Mouse (Mus musculus) heart, embryonic 12.5 days (tissue): ENCODE results near the gene Dhx32. TPM values are rescaled to one million over a fixed set of nuclear protein-coding genes. Genes with fewer than 3 reads are reported as not detected.

Experiments used
- ATAC-seq: fragments of 200-750 bp; cut with Nextera tagmentation; 2 replicates; pipeline ENCODE4 v1.8.0; 2017; ENCODE audit warnings: moderate TSS enrichment, moderate library complexity; ENCODE audit not compliant: insufficient number of reproducible peaks, low FRiP score
- H3K27ac ChIP-seq: fragments of 300-500 bp; sonication (generic); 2 replicates; pipeline ENCODE4 v1.5.1; 2016; ENCODE audit warnings: mild to moderate bottlenecking, moderate library complexity; ENCODE audit not compliant: poor library complexity, severe bottlenecking
- H3K27me3 ChIP-seq: fragments of 300-500 bp; sonication (generic); replicated peaks from 2 replicates; pipeline ENCODE4 v1.6.1; 2016; ENCODE audit warnings: mild to moderate bottlenecking, moderate library complexity
- H3K36me3 ChIP-seq: fragments of 300-500 bp; sonication (generic); 2 replicates; pipeline ENCODE4 v1.6.1; 2016; ENCODE audit warnings: mild to moderate bottlenecking, moderate library complexity
- H3K4me1 ChIP-seq: fragments of 300-500 bp; sonication (generic); replicated peaks from 2 replicates; pipeline ENCODE4 v1.6.1; 2016; ENCODE audit warnings: mild to moderate bottlenecking
- H3K4me2 ChIP-seq: fragments of 300-500 bp; sonication (generic); 2 replicates; pipeline ENCODE4 v1.6.1; 2016; ENCODE audit warnings: mild to moderate bottlenecking, moderate library complexity
- H3K4me3 ChIP-seq: fragments of 300-500 bp; sonication (generic); 2 replicates; pipeline ENCODE4 v1.5.1; 2016; ENCODE audit warnings: mild to moderate bottlenecking
- H3K9ac ChIP-seq: fragments of 300-500 bp; sonication (generic); 2 replicates; pipeline ENCODE4 v1.6.1; 2016; ENCODE audit warnings: mild to moderate bottlenecking, moderate library complexity
- H3K9me3 ChIP-seq: fragments of 300-500 bp; sonication (generic); replicated peaks from 2 replicates; pipeline ENCODE4 v1.6.1; 2016; ENCODE audit warnings: mild to moderate bottlenecking, moderate library complexity
- WGBS: fragments of 180-500 bp; shearing (Covaris S2); methylation state at CpG from one replicate; pipeline ENCODE4 v1.1.7; 2016; 5-methylcytosine and 5-hydroxymethylcytosine counted together
- polyA plus RNA-seq: library from polyadenylated mRNA; unstranded; fragments of >200 nt; fragmentation: Nextera tagmentation; extraction: Ambion mirVana; gene quantifications from 2 replicates; pipeline ENCODE4 v1.2.1, GENCODE M21; 2016

Dhx32 gene
- polyA plus RNA-seq, 1 experiment from 2014 or later = 30.5 TPM

DNA sequence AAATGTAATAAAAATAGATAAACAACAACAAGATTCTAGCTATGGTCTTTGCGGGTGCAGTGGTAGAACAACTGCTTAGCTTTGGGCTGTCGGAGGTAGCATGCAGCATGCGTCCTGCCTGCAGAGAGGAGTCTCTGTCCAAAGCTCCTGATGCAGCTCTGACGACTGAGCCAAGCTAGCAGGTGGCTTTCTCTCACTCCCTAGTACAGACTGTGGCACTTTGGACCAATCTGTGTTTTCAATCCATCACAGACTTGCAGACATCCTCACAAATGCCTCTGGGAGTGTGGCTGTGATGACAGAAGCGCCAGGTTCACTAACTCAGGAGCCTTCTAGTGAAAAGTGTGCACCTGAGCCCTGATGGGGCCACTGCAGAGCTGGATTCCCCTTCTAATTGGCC lies 53.2 kb downstream of the Dhx32 start:
- no peak overlapping the region for H3K4me3 ChIP-seq
- 73% methylated on average over 5 of the region's 5 CpGs for WGBS
- H3K36me3 ChIP-seq = peaks cover 25% of the 10 kb centered on the region
- ATAC-seq = no peak
- H3K4me1 ChIP-seq = peaks cover 51% of the 10 kb centered on the region
- H3K9me3 ChIP-seq = no peaks in the 10 kb centered on the region
- no peaks in the 10 kb centered on the region for H3K27me3 ChIP-seq
- H3K9ac ChIP-seq = no peak overlapping the region; the same call in 1 of the 2 replicates
- H3K27ac ChIP-seq = no peak overlapping the region
- H3K4me2 ChIP-seq = no peak overlapping the region

DNA sequence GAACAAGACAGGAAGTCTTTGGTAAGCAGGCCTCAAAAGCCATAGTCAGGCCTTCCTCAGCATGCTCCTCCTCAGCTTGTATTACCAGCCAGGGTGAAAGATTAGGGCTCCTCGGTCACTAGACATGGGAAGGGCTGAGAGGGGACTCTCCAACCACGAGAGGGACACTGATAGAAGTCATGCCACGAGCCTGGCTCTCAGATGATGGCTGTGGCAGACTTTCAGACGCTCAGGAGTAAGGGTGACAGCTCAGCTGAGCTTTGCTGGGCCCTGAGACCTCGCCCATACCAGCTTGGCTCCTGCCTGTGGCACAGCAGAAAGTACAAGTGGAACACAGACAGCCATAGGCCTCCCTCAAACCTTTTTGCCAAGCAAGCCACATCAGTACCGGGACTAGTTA lies 55.5 kb downstream of the Dhx32 start:
- H3K27ac ChIP-seq = no peak overlapping the region

DNA sequence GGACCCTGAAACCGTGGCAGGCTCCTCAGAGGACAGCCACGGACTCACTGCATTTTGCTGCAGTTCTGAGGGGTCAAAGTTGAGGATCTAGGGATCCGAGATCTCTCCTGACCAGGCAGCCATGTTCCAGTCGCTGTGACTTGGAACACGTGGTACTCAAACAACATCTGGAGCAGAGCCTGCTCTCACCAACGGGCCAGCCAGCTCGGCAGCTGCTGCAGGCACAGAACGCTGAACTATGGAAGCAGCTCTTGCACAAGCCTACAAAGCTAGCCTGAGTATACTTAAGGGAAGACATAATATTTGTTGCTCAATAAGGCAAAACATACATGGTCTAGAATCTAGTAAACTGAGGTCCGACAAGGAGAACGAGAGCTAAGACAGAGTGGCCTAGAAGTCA lies 57.0 kb downstream of the Dhx32 start:
- no peak for ATAC-seq
- peaks cover 43% of the 10 kb centered on the region for H3K36me3 ChIP-seq
- no peak overlapping the region for H3K4me2 ChIP-seq
- 85% methylated on average over 10 of the region's 10 CpGs for WGBS
- no peaks in the 10 kb centered on the region for H3K27me3 ChIP-seq
- peaks cover 31% of the 10 kb centered on the region for H3K4me1 ChIP-seq
- no peaks in the 10 kb centered on the region for H3K9me3 ChIP-seq
- H3K9ac ChIP-seq = no peak overlapping the region
- no peak overlapping the region for H3K27ac ChIP-seq
- no peak overlapping the region for H3K4me3 ChIP-seq

More for the DNA sequence above, 55.5 kb downstream of the Dhx32 start:
- H3K27me3 ChIP-seq = no peaks in the 10 kb centered on the region
- WGBS = 59% methylated on average over 6 of the region's 6 CpGs
- ATAC-seq = no peak
- no peak overlapping the region for H3K4me2 ChIP-seq
- H3K36me3 ChIP-seq = peaks cover 31% of the 10 kb centered on the region
- no peaks in the 10 kb centered on the region for H3K9me3 ChIP-seq
- H3K9ac ChIP-seq = no peak overlapping the region
- H3K4me1 ChIP-seq = peaks cover 45% of the 10 kb centered on the region
- no peak overlapping the region for H3K4me3 ChIP-seq

DNA sequence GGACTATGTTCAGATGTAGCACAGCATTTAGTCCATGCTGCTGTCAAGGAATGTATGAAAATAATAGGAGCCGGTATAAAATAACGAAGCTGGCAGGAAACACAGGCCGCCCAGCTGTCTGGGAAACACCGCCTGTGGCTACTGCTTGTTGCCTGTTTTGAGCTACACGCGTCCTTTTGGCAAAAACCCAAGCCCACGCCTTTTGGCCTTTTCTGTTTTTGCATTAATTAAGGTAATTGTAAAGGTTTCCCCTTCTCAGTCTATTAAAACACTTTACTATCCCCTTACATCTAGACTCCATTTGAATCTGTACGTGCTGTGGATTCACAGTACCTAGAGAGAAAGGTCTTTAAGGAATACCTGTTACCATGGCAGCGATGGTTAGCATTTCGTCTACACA lies 57.7 kb downstream of the Dhx32 start:
- Histone ChIP-seq H3K27ac (no peak overlapping the region), H3K9me3 (no peaks in the 10 kb centered on the region), H3K4me2 (no peak overlapping the region), H3K9ac (no peak overlapping the region), H3K27me3 (no peaks in the 10 kb centered on the region), H3K4me1 (peaks cover 24% of the 10 kb centered on the region), H3K4me3 (no peak overlapping the region), H3K36me3 (peaks cover 51% of the 10 kb centered on the region)
- ATAC-seq = no peak
- WGBS = 93% methylated on average over 10 of the region's 10 CpGs

DNA sequence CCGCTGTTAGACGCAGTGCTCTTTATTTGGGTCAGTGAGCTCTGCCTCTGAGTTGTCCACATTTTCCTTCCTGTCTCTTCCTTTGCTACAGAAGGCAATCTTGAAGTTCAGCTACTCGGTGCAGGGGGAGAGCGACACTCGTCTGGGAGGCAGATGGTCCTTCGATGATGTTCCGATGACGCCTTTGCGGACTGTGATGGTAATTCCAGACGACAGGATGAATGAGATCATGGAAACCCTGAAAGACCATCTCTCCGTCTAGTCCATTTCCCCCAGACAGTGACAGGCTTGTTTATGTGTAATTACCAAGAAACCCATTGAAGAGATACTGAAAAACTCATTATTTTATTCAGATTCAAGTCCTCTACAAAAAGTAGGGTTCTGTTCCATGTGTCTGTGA lies 61.9 kb downstream of the Dhx32 start:
- Histone ChIP-seq H3K9ac (no peak overlapping the region), H3K4me1 (0 out of 2 replicates have a peak, but pooled peaks cover 3% of the 10 kb centered on the region), H3K36me3 (peaks cover 92% of the 10 kb centered on the region), H3K4me3 (no peak overlapping the region), H3K27ac (no peak overlapping the region), H3K9me3 (no peaks in the 10 kb centered on the region), H3K27me3 (no peaks in the 10 kb centered on the region), H3K4me2 (no peak overlapping the region)
- ATAC-seq = no peak
- 79% methylated on average over 11 of the region's 11 CpGs for WGBS

DNA sequence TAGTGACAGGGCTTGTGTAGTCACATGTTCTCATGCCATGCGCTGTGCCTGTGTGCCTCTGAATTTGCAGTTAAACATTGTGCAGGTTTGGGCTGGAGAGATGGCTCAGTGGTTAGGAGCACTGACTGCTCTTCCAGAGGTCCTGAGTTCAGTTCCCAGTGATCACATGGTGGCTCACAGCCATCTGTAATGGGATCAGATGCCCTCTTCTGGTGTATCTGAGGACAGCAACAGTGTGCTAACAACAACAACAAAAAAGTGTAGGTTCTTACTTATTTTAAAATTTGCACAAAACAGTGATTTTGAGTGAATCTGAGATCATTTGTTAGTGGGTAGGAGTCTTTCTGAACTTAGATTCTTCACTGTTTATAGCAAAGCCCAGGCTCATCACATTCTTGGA lies 63.9 kb downstream of the Dhx32 start:
- WGBS = 97% methylated on average over 1 of the region's 1 CpGs
- Histone ChIP-seq H3K4me2 (no peak overlapping the region), H3K9ac (no peak overlapping the region), H3K27ac (no peak overlapping the region), H3K27me3 (no peaks in the 10 kb centered on the region), H3K4me1 (0 out of 2 replicates have a peak, but pooled peaks cover 3% of the 10 kb centered on the region), H3K4me3 (no peak overlapping the region), H3K9me3 (no peaks in the 10 kb centered on the region), H3K36me3 (peaks cover 96% of the 10 kb centered on the region)
- ATAC-seq = no peak

DNA sequence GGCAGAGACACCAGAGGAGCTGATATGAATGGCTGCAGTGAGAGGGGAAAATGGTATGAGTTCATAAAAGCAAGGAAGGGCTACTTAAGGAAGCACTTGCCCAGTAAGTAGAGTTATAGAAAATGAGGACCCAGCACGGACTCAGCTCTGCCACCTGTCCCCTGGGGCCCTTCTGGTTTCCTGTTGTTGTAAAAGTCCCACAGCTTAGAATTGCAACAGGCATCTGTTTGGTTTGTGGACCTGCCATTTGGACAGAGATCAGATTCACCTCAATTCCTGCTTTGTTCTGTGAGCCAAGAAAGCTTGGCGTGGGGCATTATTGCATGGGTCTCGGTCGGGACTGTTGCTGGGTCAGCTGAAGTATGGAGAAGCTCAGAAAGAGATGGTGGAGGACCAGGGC lies 67.1 kb downstream of the Dhx32 start:
- 88% methylated on average over 4 of the region's 4 CpGs for WGBS
- Histone ChIP-seq H3K27me3 (no peaks in the 10 kb centered on the region), H3K9me3 (no peaks in the 10 kb centered on the region), H3K4me3 (no peak overlapping the region), H3K27ac (no peak overlapping the region), H3K4me2 (no peak overlapping the region), H3K4me1 (0 out of 2 replicates have a peak, but pooled peaks cover 3% of the 10 kb centered on the region), H3K9ac (no peak overlapping the region), H3K36me3 (peaks cover 88% of the 10 kb centered on the region)
- no peak for ATAC-seq

DNA sequence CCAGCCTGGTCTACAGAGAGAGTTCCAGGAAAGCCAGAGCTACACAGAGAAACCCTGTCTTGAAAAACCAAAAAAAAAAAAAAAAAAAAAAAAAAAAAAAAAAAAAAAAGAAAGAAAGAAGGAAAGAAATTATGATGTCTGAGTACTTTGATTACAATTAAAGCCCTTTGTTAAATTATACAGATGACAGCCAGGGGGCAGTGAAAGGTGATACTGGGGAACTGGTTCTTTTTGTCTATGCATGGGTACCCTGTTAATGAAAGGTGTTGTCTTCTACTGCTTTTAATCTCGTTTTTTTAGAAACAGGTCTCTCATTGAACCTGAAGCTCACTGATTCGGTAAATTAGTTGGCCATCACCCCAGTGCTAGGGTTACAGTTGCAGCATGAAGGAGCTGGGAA lies 75.2 kb downstream of the Dhx32 start:
- H3K4me3 ChIP-seq = no peak overlapping the region
- H3K36me3 ChIP-seq = peaks cover 12% of the 10 kb centered on the region
- 93% methylated on average over 2 of the region's 2 CpGs for WGBS
- H3K27ac ChIP-seq = no peak overlapping the region
- peaks cover 11% of the 10 kb centered on the region for H3K4me1 ChIP-seq
- H3K9me3 ChIP-seq = peaks cover 4% of the 10 kb centered on the region
- no peak for ATAC-seq
- H3K9ac ChIP-seq = no peak overlapping the region
- H3K4me2 ChIP-seq = no peak overlapping the region
- no peaks in the 10 kb centered on the region for H3K27me3 ChIP-seq

DNA sequence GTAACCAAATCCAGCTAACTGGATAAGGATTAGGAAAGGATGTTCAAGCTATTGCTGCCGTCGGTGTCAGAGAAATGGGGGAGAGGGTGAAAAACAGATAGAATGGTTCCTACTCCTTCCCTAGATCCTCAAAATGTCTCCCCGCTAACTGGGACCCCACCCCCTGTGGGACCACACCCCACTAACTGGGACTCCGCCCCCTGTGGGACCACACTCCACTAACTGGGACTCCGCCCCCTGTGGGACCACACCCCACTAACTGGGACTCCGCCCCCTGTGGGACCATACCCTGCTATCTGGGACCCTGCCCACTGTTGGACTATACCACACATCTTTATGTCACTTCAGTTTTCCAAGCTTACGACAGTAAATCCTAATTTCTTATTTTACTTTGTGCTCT lies 78.6 kb downstream of the Dhx32 start:
- no peak overlapping the region for H3K4me3 ChIP-seq
- WGBS = 90% methylated on average over 7 of the region's 7 CpGs
- ATAC-seq = no peak

DNA sequence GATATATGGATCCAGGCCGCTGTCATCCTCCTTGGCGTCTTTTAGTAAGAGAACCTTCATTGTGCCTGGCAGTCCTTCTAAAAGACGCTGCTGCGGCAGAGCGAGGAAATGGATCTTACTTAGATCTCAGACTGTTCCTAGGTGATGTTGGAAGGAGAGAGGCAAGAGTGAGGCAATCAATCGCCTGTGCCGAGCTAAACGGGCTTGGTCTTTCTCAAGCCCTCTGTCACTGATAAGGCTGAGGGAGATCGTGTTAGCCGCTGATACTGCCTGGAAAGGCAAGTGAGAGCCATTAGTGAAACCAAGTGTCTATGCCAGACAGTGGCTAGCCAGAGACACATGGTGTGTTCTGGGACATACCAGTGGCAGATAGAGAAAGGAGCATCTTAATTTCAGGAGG lies 80.2 kb downstream of the Dhx32 start:
- peaks cover 10% of the 10 kb centered on the region; the same call in 1 of the 2 replicates for H3K4me1 ChIP-seq
- H3K4me2 ChIP-seq = peak overlapping the region; percentile 19
- WGBS = 28% methylated on average over 10 of the region's 10 CpGs
- ATAC-seq = peak; percentile 80
- peaks cover 9% of the 10 kb centered on the region for H3K36me3 ChIP-seq
- no peaks in the 10 kb centered on the region for H3K27me3 ChIP-seq
- 0 out of 2 replicates have a peak overlapping the region, but pooled peaks have one; percentile 25 for H3K9ac ChIP-seq
- H3K4me3 ChIP-seq = peak overlapping the region; percentile 19
- no peaks in the 10 kb centered on the region for H3K9me3 ChIP-seq
- H3K27ac ChIP-seq = 0 out of 2 replicates have a peak overlapping the region, but pooled peaks have one; percentile 39

More for the DNA sequence above, 78.6 kb downstream of the Dhx32 start:
- H3K9me3 ChIP-seq = peaks cover 4% of the 10 kb centered on the region
- H3K4me2 ChIP-seq = no peak overlapping the region
- H3K4me1 ChIP-seq = peaks cover 4% of the 10 kb centered on the region; the same call in 1 of the 2 replicates
- H3K27me3 ChIP-seq = no peaks in the 10 kb centered on the region
- H3K9ac ChIP-seq = no peak overlapping the region
- no peak overlapping the region for H3K27ac ChIP-seq
- H3K36me3 ChIP-seq = peaks cover 11% of the 10 kb centered on the region; the same call in 1 of the 2 replicates

DNA sequence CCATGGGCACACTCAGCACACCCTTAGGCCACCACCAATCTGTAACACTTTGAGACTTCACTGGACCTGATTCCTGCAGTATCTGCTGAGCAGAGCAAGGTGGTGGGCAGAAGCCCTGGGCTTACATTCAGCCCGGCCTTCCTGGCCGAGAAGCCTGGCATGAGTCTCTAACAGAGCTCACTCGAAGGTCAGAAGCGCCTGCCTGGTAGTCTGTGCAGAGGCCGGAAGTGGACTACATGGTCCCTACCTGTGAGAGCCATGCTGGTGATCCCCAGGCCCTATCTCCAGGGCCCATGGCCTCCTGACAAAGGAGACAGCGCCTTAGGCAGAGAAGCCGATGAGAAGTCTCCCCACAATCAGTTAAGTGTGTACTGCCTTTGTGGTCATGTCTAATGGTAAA lies 81.2 kb downstream of the Dhx32 start:
- Histone ChIP-seq H3K36me3 (peaks cover 16% of the 10 kb centered on the region), H3K9me3 (no peaks in the 10 kb centered on the region), H3K27me3 (no peaks in the 10 kb centered on the region), H3K27ac (no peak overlapping the region), H3K4me3 (peak overlapping the region; percentile 17), H3K9ac (no peak overlapping the region), H3K4me2 (peak overlapping the region; percentile 9), H3K4me1 (peaks cover 10% of the 10 kb centered on the region; the same call in 1 of the 2 replicates)
- no peak for ATAC-seq
- WGBS = 80% methylated on average over 7 of the region's 7 CpGs

DNA sequence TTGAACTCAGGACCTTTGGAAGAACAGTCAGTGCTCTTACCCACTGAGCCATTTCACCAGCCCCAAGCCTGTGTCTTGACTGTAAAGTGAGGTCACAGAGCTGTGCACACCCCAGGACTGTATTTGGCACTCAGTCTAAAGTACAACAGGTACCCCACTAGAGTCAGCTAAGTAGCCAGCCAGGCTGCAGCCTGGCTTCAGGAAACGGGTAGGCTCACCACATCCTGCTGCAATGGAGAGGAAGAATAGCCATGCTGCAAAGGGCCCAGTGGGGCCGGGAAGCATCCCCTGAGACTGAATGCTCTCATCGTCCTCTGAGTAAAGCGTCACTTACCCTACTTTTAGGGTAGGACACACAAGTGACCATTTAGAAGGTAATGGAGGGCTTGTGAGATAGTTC lies 82.6 kb downstream of the Dhx32 start:
- Histone ChIP-seq H3K4me2 (peak overlapping the region; percentile 9), H3K27ac (no peak overlapping the region), H3K27me3 (no peaks in the 10 kb centered on the region), H3K9me3 (no peaks in the 10 kb centered on the region), H3K4me3 (peak overlapping the region; percentile 13), H3K9ac (no peak overlapping the region), H3K4me1 (peaks cover 10% of the 10 kb centered on the region; the same call in 1 of the 2 replicates), H3K36me3 (peaks cover 20% of the 10 kb centered on the region)
- WGBS = 72% methylated on average over 4 of the region's 4 CpGs
- ATAC-seq = no peak
